Mouse (Mus musculus) bone marrow macrophage, adult 2 months (primary cell): ENCODE measurements at regions not wholly inside any gene's neighbourhood (a gene's known extent, or its start where the extent isn't known, plus 50 kb on each side); places are given as distances from the start of the nearest gene placed in this dataset.

Experiments used
- CTCF ChIP-seq: IDR thresholded peaks from 2 replicates; pipeline ENCODE4 v1.5.1; 2012; ENCODE audit warnings: low read depth, mild to moderate bottlenecking, low read length, moderate library complexity
- POLR2A ChIP-seq: IDR thresholded peaks from 2 replicates; pipeline ENCODE4 v1.6.1; 2012; ENCODE audit warnings: mild to moderate bottlenecking, low read depth, low read length, borderline replicate concordance

GRCm38 (mm10) chr6:39264722-39265121 lies 58.1 kb upstream of the Kdm7a start:
- TF ChIP-seq CTCF (no peak), POLR2A (no peak)
